Mouse (Mus musculus): Measurements from ENCODE around the gene H2afy. TPM values are rescaled to one million over a fixed set of nuclear protein-coding genes. Genes with fewer than 3 reads are reported as not detected.

H2afy gene
- polyA plus RNA-seq, 1 experiment = 240 TPM

DNA sequence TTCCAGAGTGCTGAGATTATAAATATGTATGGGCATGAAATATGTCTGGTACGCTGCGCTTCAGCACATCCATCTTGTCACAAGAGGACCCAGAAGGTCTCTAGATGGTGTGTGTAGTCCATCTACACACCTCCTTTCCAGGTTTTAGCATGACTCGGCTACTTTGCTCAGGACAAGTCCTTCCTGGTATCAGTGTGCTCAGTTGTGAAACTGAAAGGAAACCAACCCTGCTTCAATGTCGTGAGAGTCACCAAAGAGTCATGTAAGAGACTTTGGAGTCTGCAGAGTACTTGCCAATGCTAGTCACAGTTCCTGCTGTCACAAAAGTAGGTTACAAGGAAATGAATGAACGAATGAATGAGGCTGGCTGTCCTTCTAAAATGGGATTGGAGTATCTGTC is 80.4 kb downstream of the H2afy start:
- peaks cover 2% of the 10 kb centered on the region for H3K4me1 ChIP-seq (ENCODE audit: control insufficient read depth, insufficient read depth, low read length)
- H3K9ac ChIP-seq (ENCODE audit: low read depth, poor library complexity, severe bottlenecking) = no peak overlapping the region
- H3K36me3 ChIP-seq (ENCODE audit: control insufficient read depth, insufficient read depth, low read length, poor library complexity, severe bottlenecking) = no peaks in the 10 kb centered on the region
- no peak overlapping the region for H3K4me3 ChIP-seq (ENCODE audit: low read depth, low read length)
- H3K27me3 ChIP-seq (ENCODE audit: control insufficient read depth, insufficient read depth, low read length, poor library complexity, severe bottlenecking) = no peaks in the 10 kb centered on the region
- H3K9me3 ChIP-seq (replicated peaks; ENCODE audit: control insufficient read depth, insufficient read depth, low read length, poor library complexity, severe bottlenecking) = no peaks in the 10 kb centered on the region
- H3K27ac ChIP-seq (ENCODE audit: insufficient read depth, low read length) = no peak overlapping the region
- TF ChIP-seq EP300 (IDR thresholded peaks at IDR 0.05; ENCODE audit: insufficient read depth, low read depth, low read length) = no peak
- TF ChIP-seq POLR2A (IDR thresholded peaks at IDR 0.05; ENCODE audit: insufficient read depth, low read length) = no peak
- TF ChIP-seq CTCF (IDR thresholded peaks at IDR 0.05; ENCODE audit: low read depth, low read length) = no peak

DNA sequence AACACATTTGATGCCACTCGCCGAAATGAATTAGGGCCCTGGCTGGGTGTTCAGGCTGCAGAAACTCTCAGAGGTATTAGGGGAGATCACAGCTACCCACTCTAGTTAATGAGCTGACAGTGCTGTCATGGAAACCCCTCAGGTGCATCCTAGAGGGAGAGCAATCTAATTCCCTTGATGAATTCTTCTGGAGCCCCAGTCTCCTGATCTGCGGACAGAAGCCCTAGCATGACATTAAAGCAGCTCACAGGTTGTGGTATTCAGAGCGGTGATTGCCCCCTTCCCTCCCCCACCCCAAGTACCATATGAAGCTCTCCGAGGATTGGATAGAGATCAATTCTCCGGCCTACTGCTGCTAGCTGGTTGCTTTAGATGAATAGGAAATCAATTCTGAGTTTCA is 82.1 kb downstream of the H2afy start:
- H3K27ac ChIP-seq (ENCODE audit: insufficient read depth, low read length) = no peak overlapping the region
- no peak for TF ChIP-seq EP300 (IDR thresholded peaks at IDR 0.05; ENCODE audit: insufficient read depth, low read depth, low read length)
- no peak for TF ChIP-seq CTCF (IDR thresholded peaks at IDR 0.05; ENCODE audit: low read depth, low read length)
- no peak for TF ChIP-seq POLR2A (IDR thresholded peaks at IDR 0.05; ENCODE audit: insufficient read depth, low read length)

DNA sequence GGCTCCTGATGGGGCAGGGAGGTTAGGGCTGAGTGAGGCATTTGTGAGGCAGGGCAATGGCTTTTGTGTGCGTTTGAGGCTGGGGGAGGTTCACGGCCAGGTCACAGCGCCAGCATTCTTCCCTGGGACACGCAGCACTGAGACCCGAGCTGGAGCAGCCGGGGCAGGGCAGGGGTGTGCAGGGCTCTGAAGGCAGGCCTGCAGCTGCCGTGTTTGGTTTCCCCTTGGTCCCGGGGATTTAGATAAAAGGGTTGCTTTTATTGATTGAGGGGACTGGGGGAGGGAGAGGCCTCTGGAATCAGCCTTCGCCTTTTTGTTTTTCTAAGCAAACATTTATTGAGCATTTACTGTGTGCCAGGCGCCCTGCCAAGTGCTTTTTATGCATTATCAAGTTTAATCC is 83.4 kb downstream of the H2afy start:
- no peak overlapping the region for H3K27ac ChIP-seq (ENCODE audit: insufficient read depth, low read length)
- H3K27me3 ChIP-seq (ENCODE audit: control insufficient read depth, insufficient read depth, low read length, poor library complexity, severe bottlenecking) = no peaks in the 10 kb centered on the region
- no peaks in the 10 kb centered on the region for H3K36me3 ChIP-seq (ENCODE audit: control insufficient read depth, insufficient read depth, low read length, poor library complexity, severe bottlenecking)
- H3K4me1 ChIP-seq (ENCODE audit: control insufficient read depth, insufficient read depth, low read length) = peaks cover 2% of the 10 kb centered on the region
- H3K4me3 ChIP-seq (ENCODE audit: low read depth, low read length) = no peak overlapping the region
- no peaks in the 10 kb centered on the region for H3K9me3 ChIP-seq (replicated peaks; ENCODE audit: control insufficient read depth, insufficient read depth, low read length, poor library complexity, severe bottlenecking)
- H3K9ac ChIP-seq (ENCODE audit: low read depth, poor library complexity, severe bottlenecking) = no peak overlapping the region
- TF ChIP-seq CTCF (IDR thresholded peaks at IDR 0.05; ENCODE audit: low read depth, low read length) (no peak), POLR2A (IDR thresholded peaks at IDR 0.05; ENCODE audit: insufficient read depth, low read length) (no peak), EP300 (IDR thresholded peaks at IDR 0.05; ENCODE audit: insufficient read depth, low read depth, low read length) (0 out of 2 replicates have a peak, but pooled peaks have one; percentile 20)

More for the DNA sequence above, 82.1 kb downstream of the H2afy start:
- Histone ChIP-seq H3K27me3 (ENCODE audit: control insufficient read depth, insufficient read depth, low read length, poor library complexity, severe bottlenecking) (no peaks in the 10 kb centered on the region), H3K4me3 (ENCODE audit: low read depth, low read length) (no peak overlapping the region), H3K36me3 (ENCODE audit: control insufficient read depth, insufficient read depth, low read length, poor library complexity, severe bottlenecking) (no peaks in the 10 kb centered on the region), H3K9me3 (replicated peaks; ENCODE audit: control insufficient read depth, insufficient read depth, low read length, poor library complexity, severe bottlenecking) (no peaks in the 10 kb centered on the region), H3K9ac (ENCODE audit: low read depth, poor library complexity, severe bottlenecking) (no peak overlapping the region), H3K4me1 (ENCODE audit: control insufficient read depth, insufficient read depth, low read length) (peaks cover 2% of the 10 kb centered on the region)

DNA sequence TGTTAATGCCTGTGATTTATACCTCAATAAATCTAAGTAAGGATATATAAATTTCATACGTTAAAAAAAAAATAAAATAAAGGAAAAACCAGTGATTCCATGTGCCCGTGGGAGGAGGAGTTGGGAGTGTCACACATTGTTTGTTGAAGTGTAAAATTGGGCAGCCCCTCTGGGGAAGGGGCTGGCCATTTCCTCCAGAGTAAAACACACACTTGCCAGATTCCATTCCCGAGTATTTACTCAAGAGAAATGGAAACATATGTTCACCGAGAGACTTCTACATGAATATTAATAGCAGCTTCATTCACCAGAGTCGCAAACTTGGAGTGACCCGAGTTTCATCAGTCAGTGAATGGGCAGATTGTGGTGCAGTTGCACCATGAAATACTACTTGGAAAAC is 85.9 kb downstream of the H2afy start:
- Histone ChIP-seq H3K9ac (ENCODE audit: low read depth, poor library complexity, severe bottlenecking) (no peak overlapping the region), H3K4me1 (ENCODE audit: control insufficient read depth, insufficient read depth, low read length) (peaks cover 2% of the 10 kb centered on the region), H3K4me3 (ENCODE audit: low read depth, low read length) (no peak overlapping the region), H3K36me3 (ENCODE audit: control insufficient read depth, insufficient read depth, low read length, poor library complexity, severe bottlenecking) (no peaks in the 10 kb centered on the region), H3K9me3 (replicated peaks; ENCODE audit: control insufficient read depth, insufficient read depth, low read length, poor library complexity, severe bottlenecking) (no peaks in the 10 kb centered on the region), H3K27ac (ENCODE audit: insufficient read depth, low read length) (no peak overlapping the region), H3K27me3 (ENCODE audit: control insufficient read depth, insufficient read depth, low read length, poor library complexity, severe bottlenecking) (no peaks in the 10 kb centered on the region)
- no peak for TF ChIP-seq POLR2A (IDR thresholded peaks at IDR 0.05; ENCODE audit: insufficient read depth, low read length)
- no peak for TF ChIP-seq CTCF (IDR thresholded peaks at IDR 0.05; ENCODE audit: low read depth, low read length)
- no peak for TF ChIP-seq EP300 (IDR thresholded peaks at IDR 0.05; ENCODE audit: insufficient read depth, low read depth, low read length)

DNA sequence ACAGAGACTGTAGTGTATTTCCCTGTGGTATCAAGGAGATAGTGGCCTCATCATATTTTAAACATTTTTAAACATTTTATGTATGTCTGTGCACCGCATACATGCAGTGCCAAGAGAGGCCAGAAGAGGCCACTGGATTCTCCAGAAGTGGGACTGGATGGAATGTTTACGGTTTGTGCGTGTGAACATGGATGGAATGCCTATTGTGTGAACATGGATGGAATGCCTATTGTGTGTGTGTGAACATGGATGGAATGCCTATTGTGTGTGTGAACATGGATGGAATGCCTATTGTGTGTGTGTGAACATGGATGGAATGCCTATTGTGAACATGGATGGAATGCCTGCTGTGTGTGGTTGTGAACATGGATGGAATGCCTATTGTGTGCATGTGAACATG is 93.9 kb downstream of the H2afy start:
- no peak overlapping the region for H3K27ac ChIP-seq (ENCODE audit: insufficient read depth, low read length)
- TF ChIP-seq POLR2A (IDR thresholded peaks at IDR 0.05; ENCODE audit: insufficient read depth, low read length) (no peak), EP300 (IDR thresholded peaks at IDR 0.05; ENCODE audit: insufficient read depth, low read depth, low read length) (no peak), CTCF (IDR thresholded peaks at IDR 0.05; ENCODE audit: low read depth, low read length) (no peak)
- no peaks in the 10 kb centered on the region for H3K4me1 ChIP-seq (ENCODE audit: control insufficient read depth, insufficient read depth, low read length)

DNA sequence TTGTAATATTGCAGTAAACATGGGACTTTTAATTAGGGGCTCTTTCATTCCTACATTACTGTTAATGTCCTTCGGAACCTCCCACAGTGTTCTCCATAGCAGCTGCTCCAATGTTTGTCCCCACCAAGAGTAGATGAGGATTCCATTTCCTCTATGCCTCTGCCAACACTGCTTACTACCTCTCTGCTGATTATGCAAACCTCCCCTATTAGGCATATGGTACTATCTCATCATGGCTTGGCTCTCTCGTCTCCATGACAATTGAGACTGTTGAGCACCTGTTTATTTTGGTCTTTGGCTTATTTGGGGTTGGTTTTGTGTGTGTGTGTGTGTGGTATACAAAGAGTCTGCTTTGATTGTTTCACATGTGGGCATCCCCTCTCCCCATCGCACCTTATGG is 95.5 kb downstream of the H2afy start:
- Histone ChIP-seq H3K4me1 (ENCODE audit: control insufficient read depth, insufficient read depth, low read length) (no peaks in the 10 kb centered on the region), H3K27ac (ENCODE audit: insufficient read depth, low read length) (no peak overlapping the region), H3K9ac (ENCODE audit: low read depth, poor library complexity, severe bottlenecking) (no peak overlapping the region), H3K27me3 (ENCODE audit: control insufficient read depth, insufficient read depth, low read length, poor library complexity, severe bottlenecking) (no peaks in the 10 kb centered on the region), H3K9me3 (replicated peaks; ENCODE audit: control insufficient read depth, insufficient read depth, low read length, poor library complexity, severe bottlenecking) (no peaks in the 10 kb centered on the region), H3K36me3 (ENCODE audit: control insufficient read depth, insufficient read depth, low read length, poor library complexity, severe bottlenecking) (no peaks in the 10 kb centered on the region), H3K4me3 (ENCODE audit: low read depth, low read length) (no peak overlapping the region)
- TF ChIP-seq POLR2A (IDR thresholded peaks at IDR 0.05; ENCODE audit: insufficient read depth, low read length) (no peak), EP300 (IDR thresholded peaks at IDR 0.05; ENCODE audit: insufficient read depth, low read depth, low read length) (no peak), CTCF (IDR thresholded peaks at IDR 0.05; ENCODE audit: low read depth, low read length) (no peak)

More for the DNA sequence above, 93.9 kb downstream of the H2afy start:
- H3K36me3 ChIP-seq (ENCODE audit: control insufficient read depth, insufficient read depth, low read length, poor library complexity, severe bottlenecking) = no peaks in the 10 kb centered on the region
- H3K27me3 ChIP-seq (ENCODE audit: control insufficient read depth, insufficient read depth, low read length, poor library complexity, severe bottlenecking) = no peaks in the 10 kb centered on the region
- H3K9me3 ChIP-seq (replicated peaks; ENCODE audit: control insufficient read depth, insufficient read depth, low read length, poor library complexity, severe bottlenecking) = no peaks in the 10 kb centered on the region
- no peak overlapping the region for H3K4me3 ChIP-seq (ENCODE audit: low read depth, low read length)
- H3K9ac ChIP-seq (ENCODE audit: low read depth, poor library complexity, severe bottlenecking) = no peak overlapping the region
